Mouse (Mus musculus) ovary, adult 18-20 months (tissue): ENCODE measurements around the gene Gpr45.
"Not testable (repeated sequence)": the region's sequence is repeated elsewhere in the genome, so short reads cannot be mapped to it uniquely, and the experiment has no call there.

Experiments used
- DNase-seq: peaks from one replicate; pipeline ENCODE4 v3.0.0; 2022; ENCODE audit warnings: low spot score, mixed read lengths

Gpr45 gene

GRCm38 (mm10) chr1:42952734-42953481, at the start of gene Gpr45:
Gene Gpr45, plus strand, starts transcription at chr1:42952872.
- peak; percentile 5 for DNase-seq

DNA sequence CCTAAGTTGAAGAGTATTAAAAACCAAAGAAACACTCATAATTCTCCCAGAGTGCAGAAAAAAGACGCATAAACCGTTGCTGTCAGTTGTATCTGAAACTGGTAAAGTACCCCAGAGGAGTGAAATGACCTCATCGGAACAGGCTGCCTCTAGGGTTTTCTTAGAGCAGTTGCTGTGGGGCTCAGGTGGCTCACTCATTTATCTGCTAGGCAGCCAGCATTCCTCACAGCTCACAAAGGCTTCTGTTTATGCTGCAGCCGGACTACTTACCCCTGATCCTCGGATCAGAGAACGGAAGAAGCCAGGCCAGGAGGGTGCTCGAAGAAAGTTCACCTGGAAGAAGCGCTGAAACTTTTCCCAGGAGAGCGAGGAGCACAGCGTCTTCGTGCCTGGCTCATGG, 47.5 kb upstream of the Gpr45 start:
- DNase-seq = no peak

DNA sequence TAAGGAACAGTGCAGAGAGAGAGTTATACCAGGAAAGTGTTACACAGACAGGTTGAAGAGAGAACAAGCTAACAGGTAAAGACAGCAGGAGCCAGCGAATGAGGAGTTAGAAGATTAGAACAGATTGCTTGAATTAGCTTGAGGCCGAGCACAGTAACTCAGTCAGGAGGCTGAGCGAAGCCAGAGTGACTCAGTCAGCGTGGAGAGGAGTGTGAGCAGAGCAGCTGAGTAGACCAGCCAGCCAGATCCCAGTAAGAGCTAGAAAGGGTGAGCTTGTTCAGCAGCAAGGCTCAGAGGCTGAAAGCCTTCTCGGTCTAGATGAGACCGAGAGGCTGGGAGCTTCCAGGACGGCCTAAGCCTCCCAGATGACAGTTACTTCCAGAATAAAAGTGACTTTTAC, 46.0 kb upstream of the Gpr45 start:
- no peak for DNase-seq

DNA sequence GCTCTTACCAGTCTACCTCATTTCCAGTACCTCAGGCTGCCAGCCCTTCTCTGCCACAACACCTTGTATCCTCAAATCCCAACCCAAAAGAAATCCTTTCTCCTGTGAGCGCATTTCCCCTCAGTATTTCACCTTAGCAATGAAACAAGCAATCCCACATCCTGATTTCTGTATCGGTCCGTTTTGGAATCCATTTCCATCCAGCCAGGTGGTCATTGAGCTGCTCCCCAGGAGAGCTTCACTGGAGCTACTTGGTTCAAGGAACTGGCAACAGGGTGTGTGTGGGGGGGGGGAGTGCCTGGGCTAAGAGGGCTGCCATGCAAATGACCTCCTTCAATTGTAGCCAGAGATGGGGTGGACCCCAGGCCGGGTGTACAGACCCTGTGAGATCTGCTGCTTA, 45.5 kb upstream of the Gpr45 start:
- DNase-seq = no peak

DNA sequence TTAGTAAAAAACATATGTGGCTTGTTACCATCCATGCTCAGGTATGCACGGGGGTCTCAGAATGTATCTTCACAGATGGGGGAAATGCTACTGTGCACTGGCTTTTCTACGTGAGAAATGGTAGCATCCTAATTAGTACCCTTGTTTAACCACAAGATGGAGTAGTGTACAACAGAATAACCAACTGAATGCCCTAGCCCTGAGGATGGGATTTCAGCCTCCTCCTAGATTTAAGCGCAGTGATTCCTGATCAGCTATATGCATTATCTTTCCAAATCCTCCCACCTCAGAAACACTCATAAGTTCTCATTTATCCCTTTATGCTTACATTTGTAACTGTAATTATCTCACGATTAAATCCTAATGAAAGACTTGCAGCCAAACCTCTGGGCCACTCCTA, 37.6 kb upstream of the Gpr45 start:
- no peak for DNase-seq

DNA sequence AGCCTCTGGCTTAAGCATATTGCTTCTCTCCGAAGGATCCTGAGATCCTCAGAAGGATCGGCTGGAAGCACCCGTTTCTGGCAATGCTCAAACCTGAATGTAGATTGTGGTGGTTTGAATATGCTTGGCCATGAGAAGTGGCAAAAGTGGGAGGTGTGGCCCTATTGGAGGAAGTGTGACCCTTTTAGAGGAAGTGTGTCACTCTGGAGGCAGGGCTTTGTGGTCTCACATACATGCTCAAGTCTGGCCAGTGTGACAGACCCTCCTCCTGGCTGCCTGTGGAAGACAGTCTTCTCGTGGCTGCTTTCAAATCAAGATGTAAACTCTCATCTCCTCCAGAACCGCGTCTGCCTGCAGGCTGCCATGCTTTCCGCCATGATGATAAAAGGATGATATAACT, 36.0 kb upstream of the Gpr45 start:
- DNase-seq = no peak

- no peak for DNase-seq
Observed at GRCm38 (mm10) chr1:42917908-42918307, 34.8 kb upstream of the Gpr45 start.

GRCm38 (mm10) chr1:42923924-42924323, 28.7 kb upstream of the Gpr45 start:
- DNase-seq = no peak

GRCm38 (mm10) chr1:42933613-42934012, 19.1 kb upstream of the Gpr45 start:
- DNase-seq = no peak

DNA sequence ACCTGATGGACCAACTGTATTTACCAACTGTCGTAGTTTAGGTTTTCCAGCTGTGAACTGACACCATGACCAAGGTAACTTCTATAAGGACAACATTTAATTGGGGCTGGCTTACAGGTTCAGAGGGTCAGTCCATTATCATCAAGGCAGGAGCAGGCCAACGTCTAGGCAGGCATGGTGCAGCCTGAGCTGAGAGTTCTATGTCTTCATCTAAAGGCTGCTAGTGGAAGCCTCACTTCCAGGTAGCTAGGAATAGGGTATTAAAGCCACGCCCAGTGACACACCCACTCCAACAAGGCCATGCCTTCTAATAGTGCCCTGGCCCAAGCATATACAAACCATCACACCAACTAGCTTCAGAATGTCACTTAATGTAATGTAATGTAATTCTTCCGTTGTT, 4.2 kb upstream of the Gpr45 start:
- DNase-seq = no peak

GRCm38 (mm10) chr1:42953482-42953822, 780 bp downstream of the Gpr45 start:
- no peak for DNase-seq

- DNase-seq = no peak
Observed at GRCm38 (mm10) chr1:42956828-42957227, 4.2 kb downstream of the Gpr45 start.

- DNase-seq = no peak
Observed at GRCm38 (mm10) chr1:42983082-42983771, 30.6 kb downstream of the Gpr45 start.

- DNase-seq = no peak
Observed at GRCm38 (mm10) chr1:42984119-42984518, 31.4 kb downstream of the Gpr45 start.

DNA sequence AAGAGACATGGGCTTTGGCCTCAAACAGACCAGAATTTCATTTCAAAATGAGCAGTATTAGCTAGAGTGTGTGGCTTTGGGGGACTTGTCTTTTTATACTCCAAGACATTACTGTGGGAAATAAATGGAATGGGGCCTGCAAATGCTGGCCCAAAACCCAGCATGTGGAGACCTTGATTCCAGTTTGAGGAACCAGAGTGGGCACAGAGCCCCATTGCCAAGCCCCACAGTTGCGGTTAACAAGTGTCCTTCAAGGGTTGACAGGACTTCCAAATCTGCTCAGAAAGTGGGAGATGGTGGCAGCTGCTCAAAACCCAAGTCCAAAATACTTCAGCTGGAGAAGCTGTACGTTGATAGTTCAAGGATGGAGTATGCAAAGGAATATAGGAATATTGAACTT, 36.3 kb downstream of the Gpr45 start:
- DNase-seq = peak; percentile 66

DNA sequence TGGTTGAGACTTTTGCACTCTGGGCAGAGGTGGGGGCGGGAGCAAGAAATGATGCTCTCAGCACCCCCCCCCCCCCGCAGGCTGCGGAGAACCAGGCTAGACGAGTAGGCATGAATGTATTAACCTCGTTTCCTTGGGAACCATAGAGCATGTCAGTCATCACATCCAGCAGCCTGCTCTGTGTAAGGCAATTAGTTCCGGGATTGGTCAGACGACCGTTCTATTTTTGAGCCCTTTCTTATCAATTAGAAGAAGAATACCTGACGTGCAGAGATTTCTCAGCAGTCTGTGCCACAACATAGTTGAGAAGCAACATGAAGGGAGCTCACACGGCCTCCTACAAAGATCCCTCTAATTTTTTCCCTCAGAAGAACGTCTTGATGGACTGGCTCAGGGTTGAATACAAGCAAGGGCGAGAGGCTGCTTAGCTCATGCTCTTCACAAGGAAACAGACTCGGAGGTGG, 53.4 kb downstream of the Gpr45 start:
- no peak for DNase-seq

DNA sequence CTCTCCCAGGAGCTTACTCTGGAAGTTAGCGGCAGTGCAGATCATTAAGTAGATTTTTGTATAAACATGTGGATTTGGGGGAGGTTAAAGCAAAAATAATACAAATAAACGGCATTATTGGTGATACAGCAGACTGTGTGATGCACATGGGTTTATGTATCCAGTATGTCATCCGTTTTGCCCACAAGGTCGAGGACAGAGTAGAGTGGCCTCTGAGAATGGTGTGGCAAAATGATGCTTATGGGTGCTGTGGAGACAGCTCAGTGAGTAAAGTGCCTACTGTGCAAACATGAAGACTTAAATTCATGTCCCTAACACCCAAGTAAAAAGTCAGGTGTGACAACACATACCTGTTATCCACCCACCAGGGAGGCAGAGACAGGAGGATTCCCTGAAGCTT, 53.9 kb downstream of the Gpr45 start:
- DNase-seq = no peak

DNA sequence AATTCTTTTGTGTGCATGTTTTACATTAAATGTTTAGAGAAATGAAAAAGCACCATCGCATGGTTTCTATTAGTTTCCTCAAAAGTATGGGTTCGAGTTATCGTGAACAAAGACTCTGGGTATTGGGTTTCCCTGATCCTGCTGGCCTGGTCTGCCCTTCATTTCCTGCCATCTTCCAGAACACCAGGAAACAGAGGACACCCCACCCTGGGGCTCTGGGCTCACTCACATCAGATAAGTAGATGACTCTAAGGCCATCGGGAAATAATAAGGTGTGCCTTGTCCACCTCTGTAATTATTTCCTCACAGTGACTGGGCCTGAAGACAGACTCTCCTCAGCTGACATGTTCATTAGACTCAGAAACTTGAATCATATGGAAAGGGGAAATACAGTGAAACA, 57.8 kb downstream of the Gpr45 start:
- no peak for DNase-seq

GRCm38 (mm10) chr1:43015153-43015685, 62.5 kb downstream of the Gpr45 start:
- not testable (repeated sequence) for DNase-seq

DNA sequence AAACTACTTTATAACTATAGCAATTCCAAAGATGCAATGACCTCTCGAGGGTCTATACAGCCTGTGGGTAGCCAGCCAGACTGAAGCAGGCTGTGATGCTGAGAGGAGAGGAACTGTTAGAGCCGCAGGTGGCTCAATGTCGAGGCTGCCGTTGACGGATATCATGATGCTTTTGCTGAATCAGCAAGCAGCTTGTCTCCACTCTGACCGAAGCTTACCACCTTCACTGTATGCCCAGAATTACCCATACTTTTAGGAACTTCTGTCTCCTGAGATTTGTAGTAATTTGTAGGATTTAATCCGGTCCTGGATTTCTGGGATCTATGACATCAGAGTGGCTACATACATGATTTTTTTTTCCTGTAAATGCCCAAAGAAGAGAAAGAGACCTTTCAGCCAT, 83.3 kb downstream of the Gpr45 start:
- DNase-seq = no peak

DNA sequence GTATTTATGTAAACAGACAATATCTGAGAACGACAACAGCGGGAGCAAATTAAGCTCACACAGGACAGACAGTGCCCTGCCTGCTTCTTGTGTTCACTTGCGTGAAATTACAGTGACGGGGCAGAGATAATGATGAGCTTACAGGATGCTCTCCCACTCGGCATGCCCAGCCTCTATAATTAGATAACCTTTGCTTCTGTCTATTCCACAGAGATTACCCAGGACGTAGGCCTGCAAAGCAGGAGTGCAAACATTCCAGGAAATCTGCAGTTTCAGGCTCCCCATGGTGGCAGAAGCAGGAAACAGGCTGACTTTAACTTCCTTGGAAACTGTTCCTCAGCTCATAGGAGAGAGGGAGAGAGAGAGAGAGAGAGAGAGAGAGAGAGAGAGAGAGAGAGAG, 89.6 kb downstream of the Gpr45 start:
- no peak for DNase-seq

- DNase-seq = no peak
Observed at GRCm38 (mm10) chr1:43045204-43045982, 92.7 kb downstream of the Gpr45 start.

DNA sequence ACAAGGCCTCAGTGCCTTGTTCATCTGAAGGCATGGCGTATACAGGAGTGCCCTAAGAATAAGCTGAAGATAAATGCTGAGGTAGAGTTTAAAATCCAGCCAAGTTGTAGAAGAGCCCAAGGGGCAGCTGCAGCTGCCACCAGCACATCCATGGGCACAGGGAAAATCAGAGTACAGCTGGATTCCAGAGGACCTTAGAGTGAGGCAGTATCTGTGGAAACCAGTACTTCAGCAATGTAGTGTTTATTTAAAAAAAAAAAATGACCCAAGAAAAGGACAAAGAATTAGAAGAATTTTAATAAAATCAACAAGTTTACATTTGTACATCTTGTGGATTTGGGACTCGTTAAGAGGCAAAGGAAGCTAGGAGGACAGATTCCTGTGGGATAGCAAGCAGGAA, 94.3 kb downstream of the Gpr45 start:
- no peak for DNase-seq
